Mouse (Mus musculus): ENCODE data around the gene Pigl. TPM values are rescaled to one million over a fixed set of nuclear protein-coding genes. Genes with fewer than 3 reads are reported as not detected.
"Not testable (repeated sequence)": the region's sequence is repeated elsewhere in the genome, so short reads cannot be mapped to it uniquely, and the experiment has no call there.

The Pigl gene
- polyA plus RNA-seq, 1 experiment from 2014 or later = 13.8 TPM

DNA sequence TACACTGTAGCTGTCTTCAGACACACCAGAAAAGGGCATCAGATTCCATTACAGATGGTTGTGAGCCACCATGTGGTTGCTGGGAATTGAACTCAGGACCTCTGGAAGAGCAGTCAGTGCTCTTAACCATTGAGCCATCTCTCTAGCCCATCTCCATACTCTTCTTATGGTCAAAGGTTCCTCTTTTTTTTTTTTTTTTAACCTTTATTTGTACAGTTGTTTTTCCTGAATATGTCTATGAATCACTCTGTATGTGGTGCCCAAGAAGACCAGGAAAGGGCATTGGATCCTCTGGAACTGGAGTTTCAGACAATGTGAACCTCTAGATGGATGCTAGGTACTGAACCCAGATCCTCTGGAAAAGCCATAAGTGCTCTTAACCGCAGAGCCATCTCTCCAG, 4.3 kb downstream of the Pigl start:
- DNase-seq (ENCODE audit: low spot score) = not testable (repeated sequence)
- 93% methylated on average over 1 of the region's 1 CpGs for whole genome bisulfite sequencing

DNA sequence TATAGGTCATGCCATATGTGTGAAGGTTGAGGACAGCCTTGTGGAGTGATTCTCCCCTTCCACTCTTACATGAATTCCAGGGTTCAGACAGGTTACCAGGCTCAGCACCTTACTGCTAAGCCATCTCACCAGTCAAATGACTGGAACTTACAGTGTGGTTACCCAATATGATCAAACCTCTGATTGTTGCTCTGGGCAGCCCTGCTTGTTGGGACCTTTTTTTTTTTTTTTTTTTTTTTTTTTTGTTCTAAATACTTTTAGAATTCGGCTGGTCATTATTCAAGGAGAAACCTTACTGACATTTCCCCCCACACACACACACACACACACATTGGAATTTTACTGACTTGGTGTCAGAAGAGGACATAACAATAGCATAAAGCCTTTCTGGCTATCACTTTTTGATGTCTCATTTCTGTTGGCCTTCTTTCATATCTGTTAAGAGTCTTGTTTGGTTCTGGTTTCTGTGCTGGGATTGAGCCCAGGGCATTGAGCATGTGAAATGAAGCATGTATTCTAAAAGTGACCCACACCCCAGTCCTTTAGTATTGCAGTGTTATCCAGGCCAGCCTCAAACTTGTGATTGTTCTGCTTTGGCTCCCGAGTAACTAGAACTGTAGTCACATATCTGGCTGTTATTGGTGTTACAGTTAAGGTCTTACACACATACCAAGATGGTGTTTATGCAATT, 5.1 kb downstream of the Pigl start:
- Histone ChIP-seq H3K27me3 (ENCODE audit: control insufficient read depth, insufficient read depth, low read length) (no peaks in the 10 kb centered on the region), H3K27ac (ENCODE audit: low read depth, low read length) (no peak overlapping the region), H3K4me3 (ENCODE audit: low read depth, low read length) (no peak overlapping the region), H3K4me2 (ENCODE audit: low read depth, low read length, severe bottlenecking) (no peak overlapping the region), H3K36me3 (ENCODE audit: control insufficient read depth, insufficient read depth, low read length) (no peaks in the 10 kb centered on the region), H3K4me1 (replicated peaks; ENCODE audit: control insufficient read depth, insufficient read depth, low read length) (no peaks in the 10 kb centered on the region), H3K9ac (ENCODE audit: low read length) (no peak overlapping the region), H3K9me3 (ENCODE audit: control insufficient read depth, low read length) (no peaks in the 10 kb centered on the region)
- WGBS = 59% methylated on average over 2 of the region's 2 CpGs
- ATAC-seq (replicated peaks; ENCODE audit: low FRiP score) (no peak), DNase-seq (ENCODE audit: low spot score) (no peak)

More for the DNA sequence above, 4.3 kb downstream of the Pigl start:
- not testable (repeated sequence) for H3K36me3 ChIP-seq (ENCODE audit: control insufficient read depth, insufficient read depth, low read length); H3K4me2 ChIP-seq (ENCODE audit: low read depth, low read length, severe bottlenecking); H3K4me1 ChIP-seq (replicated peaks; ENCODE audit: control insufficient read depth, insufficient read depth, low read length); H3K9ac ChIP-seq (ENCODE audit: low read length); ATAC-seq (replicated peaks; ENCODE audit: low FRiP score); H3K27me3 ChIP-seq (ENCODE audit: control insufficient read depth, insufficient read depth, low read length); H3K9me3 ChIP-seq (ENCODE audit: control insufficient read depth, low read length); H3K4me3 ChIP-seq (ENCODE audit: low read depth, low read length); H3K27ac ChIP-seq (ENCODE audit: low read depth, low read length)

DNA sequence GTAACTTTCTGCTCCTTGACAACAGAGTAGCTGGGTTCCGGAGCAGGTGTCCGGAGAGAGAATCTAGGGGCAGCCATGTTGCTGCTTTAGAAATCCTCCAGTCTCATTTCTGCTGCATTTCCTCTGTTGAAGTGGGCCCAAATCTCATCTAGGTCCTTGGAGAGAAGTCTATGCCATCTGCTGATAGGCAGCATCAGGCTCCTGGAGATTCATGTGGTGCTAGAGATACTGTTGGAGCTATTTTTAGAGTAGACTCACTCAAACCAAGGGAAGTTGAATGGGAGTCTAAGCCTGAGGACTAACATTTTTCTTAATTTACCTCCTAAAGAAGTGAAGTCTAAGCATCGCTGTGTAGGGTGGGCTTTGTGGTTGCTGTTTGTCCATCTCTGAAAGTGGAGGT, 6.4 kb downstream of the Pigl start:
- ATAC-seq (replicated peaks; ENCODE audit: low FRiP score) = no peak
- Histone ChIP-seq H3K4me2 (ENCODE audit: low read depth, low read length, severe bottlenecking) (no peak overlapping the region), H3K9ac (ENCODE audit: low read length) (no peak overlapping the region), H3K27me3 (ENCODE audit: control insufficient read depth, insufficient read depth, low read length) (no peaks in the 10 kb centered on the region), H3K4me1 (replicated peaks; ENCODE audit: control insufficient read depth, insufficient read depth, low read length) (no peaks in the 10 kb centered on the region), H3K27ac (ENCODE audit: low read depth, low read length) (no peak overlapping the region), H3K36me3 (ENCODE audit: control insufficient read depth, insufficient read depth, low read length) (no peaks in the 10 kb centered on the region), H3K4me3 (ENCODE audit: low read depth, low read length) (no peak overlapping the region), H3K9me3 (ENCODE audit: control insufficient read depth, low read length) (no peaks in the 10 kb centered on the region)
- no peak for DNase-seq (ENCODE audit: low spot score)
- WGBS = 99% methylated on average over 3 of the region's 3 CpGs

DNA sequence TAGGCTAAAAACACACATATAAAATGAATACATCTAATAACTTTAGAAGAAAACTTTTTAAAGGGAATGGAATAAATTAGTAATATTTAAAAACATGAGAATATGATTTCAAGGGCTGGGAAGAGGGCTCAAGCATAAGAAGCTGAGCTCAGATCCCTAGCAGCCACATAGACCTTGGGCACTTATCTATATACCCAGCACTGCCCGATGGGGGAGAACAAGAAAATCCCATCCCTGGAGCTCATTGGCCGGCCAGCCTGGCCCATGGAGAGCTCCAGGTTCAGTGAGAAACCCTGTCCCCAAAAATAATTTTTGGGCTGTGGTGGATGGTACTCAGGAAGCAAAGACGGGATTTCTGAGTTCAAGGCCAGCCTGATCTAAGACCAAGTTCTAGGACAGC, 7.6 kb downstream of the Pigl start:
- no peak overlapping the region for H3K4me3 ChIP-seq (ENCODE audit: low read depth, low read length)
- no peaks in the 10 kb centered on the region for H3K4me1 ChIP-seq (replicated peaks; ENCODE audit: control insufficient read depth, insufficient read depth, low read length)
- no peak for DNase-seq (ENCODE audit: low spot score)
- H3K27me3 ChIP-seq (ENCODE audit: control insufficient read depth, insufficient read depth, low read length) = no peaks in the 10 kb centered on the region
- no peaks in the 10 kb centered on the region for H3K9me3 ChIP-seq (ENCODE audit: control insufficient read depth, low read length)
- ATAC-seq (replicated peaks; ENCODE audit: low FRiP score) = no peak
- H3K9ac ChIP-seq (ENCODE audit: low read length) = no peak overlapping the region
- no peak overlapping the region for H3K27ac ChIP-seq (ENCODE audit: low read depth, low read length)
- WGBS = 96% methylated on average over 3 of the region's 3 CpGs
- no peak overlapping the region for H3K4me2 ChIP-seq (ENCODE audit: low read depth, low read length, severe bottlenecking)
- no peaks in the 10 kb centered on the region for H3K36me3 ChIP-seq (ENCODE audit: control insufficient read depth, insufficient read depth, low read length)

DNA sequence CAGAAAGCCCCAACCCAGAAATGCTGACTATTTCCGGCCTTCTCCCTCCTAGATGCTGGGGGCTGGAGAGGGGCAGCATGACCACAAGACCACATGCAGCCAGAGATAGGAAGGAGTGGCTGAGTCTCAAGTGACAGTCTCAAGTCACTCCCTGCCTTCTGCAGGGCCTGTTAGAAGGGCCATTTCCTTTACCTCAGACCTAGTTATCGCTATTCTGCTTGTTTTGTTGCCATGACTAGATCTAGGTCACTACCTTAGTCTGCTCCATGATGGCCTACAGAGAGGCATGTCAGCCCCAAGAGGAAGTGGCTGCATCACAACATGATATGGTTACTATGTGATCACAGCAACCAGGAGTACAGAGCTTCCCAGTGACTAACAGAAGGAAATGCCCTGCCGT, 8.3 kb downstream of the Pigl start:
- Histone ChIP-seq H3K36me3 (ENCODE audit: control insufficient read depth, insufficient read depth, low read length) (no peaks in the 10 kb centered on the region), H3K27me3 (ENCODE audit: control insufficient read depth, insufficient read depth, low read length) (no peaks in the 10 kb centered on the region), H3K4me3 (ENCODE audit: low read depth, low read length) (no peak overlapping the region), H3K4me1 (replicated peaks; ENCODE audit: control insufficient read depth, insufficient read depth, low read length) (no peaks in the 10 kb centered on the region), H3K9me3 (ENCODE audit: control insufficient read depth, low read length) (no peaks in the 10 kb centered on the region), H3K27ac (ENCODE audit: low read depth, low read length) (no peak overlapping the region), H3K9ac (ENCODE audit: low read length) (no peak overlapping the region), H3K4me2 (ENCODE audit: low read depth, low read length, severe bottlenecking) (no peak overlapping the region)
- ATAC-seq (replicated peaks; ENCODE audit: low FRiP score) (no peak), DNase-seq (ENCODE audit: low spot score) (no peak)
- WGBS = 91% methylated on average over 3 of the region's 3 CpGs

DNA sequence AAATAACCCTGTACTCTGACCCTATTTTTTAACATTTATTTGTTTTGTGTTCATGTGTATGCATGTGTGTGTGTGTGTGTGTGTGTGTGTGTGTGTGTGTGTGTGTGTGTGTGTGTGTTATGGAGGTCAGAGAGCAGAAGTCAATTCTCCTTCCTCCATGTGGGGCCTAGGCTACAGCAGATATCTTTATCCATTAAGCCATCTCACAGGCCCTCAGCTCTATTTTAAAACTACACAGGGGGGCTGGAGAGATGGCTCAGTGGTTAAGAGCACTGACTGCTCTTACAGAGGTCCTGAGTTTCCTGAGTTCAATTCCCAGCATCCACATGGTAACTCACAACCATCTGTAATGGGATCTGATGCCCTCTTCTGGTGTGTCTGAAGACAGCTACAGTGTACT, 9.0 kb downstream of the Pigl start:
- not testable (repeated sequence) for ATAC-seq (replicated peaks; ENCODE audit: low FRiP score); H3K4me2 ChIP-seq (ENCODE audit: low read depth, low read length, severe bottlenecking); H3K27me3 ChIP-seq (ENCODE audit: control insufficient read depth, insufficient read depth, low read length); H3K36me3 ChIP-seq (ENCODE audit: control insufficient read depth, insufficient read depth, low read length); DNase-seq (ENCODE audit: low spot score); H3K27ac ChIP-seq (ENCODE audit: low read depth, low read length); H3K4me1 ChIP-seq (replicated peaks; ENCODE audit: control insufficient read depth, insufficient read depth, low read length); H3K9ac ChIP-seq (ENCODE audit: low read length); H3K9me3 ChIP-seq (ENCODE audit: control insufficient read depth, low read length); H3K4me3 ChIP-seq (ENCODE audit: low read depth, low read length)

DNA sequence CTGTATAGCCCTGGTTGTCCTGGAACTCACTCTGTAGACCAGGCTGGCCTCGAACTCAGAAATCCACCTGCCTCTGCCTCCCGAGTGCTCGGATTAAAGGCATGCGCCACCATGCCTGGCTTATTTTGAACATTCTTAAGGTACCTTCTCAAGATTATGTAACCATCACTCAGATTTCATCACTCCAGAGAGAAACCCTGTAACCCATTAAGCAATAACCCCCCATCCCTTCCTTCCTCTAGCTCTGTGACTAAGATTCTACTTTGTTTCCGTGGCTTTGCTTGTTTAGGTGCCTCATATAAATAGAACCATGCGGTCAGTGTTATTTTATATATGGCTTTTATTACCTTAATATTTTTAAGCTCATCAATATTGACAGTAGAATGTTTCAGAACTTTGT, 12.2 kb downstream of the Pigl start:
- DNase-seq (ENCODE audit: low spot score) (no peak), ATAC-seq (replicated peaks; ENCODE audit: low FRiP score) (no peak)
- Histone ChIP-seq H3K4me1 (replicated peaks; ENCODE audit: control insufficient read depth, insufficient read depth, low read length) (no peaks in the 10 kb centered on the region), H3K36me3 (ENCODE audit: control insufficient read depth, insufficient read depth, low read length) (no peaks in the 10 kb centered on the region), H3K9ac (ENCODE audit: low read length) (no peak overlapping the region), H3K9me3 (ENCODE audit: control insufficient read depth, low read length) (no peaks in the 10 kb centered on the region), H3K27ac (ENCODE audit: low read depth, low read length) (no peak overlapping the region), H3K4me2 (ENCODE audit: low read depth, low read length, severe bottlenecking) (no peak overlapping the region), H3K4me3 (ENCODE audit: low read depth, low read length) (no peak overlapping the region), H3K27me3 (ENCODE audit: control insufficient read depth, insufficient read depth, low read length) (no peaks in the 10 kb centered on the region)
- WGBS = 94% methylated on average over 6 of the region's 6 CpGs

DNA sequence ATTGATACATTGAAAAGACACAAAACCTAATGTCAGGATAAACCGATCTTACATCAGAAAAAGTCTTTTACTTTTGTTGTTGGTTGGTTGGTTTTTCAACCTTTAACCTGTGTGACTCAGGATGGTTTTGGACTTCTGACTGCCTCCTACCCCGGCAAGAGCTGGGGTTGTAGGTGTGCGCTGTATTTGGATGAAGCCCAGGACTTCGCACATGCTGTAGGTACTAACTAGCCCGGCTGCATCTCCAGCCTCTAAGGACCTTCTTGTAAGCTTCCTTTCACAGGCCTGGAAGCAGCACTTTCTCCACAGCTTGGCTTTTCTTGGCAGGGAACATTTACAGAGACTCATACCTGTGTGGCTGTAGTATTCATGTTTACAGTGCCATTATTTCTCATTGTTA, 15.3 kb downstream of the Pigl start:
- 93% methylated on average over 5 of the region's 5 CpGs for WGBS
- ATAC-seq (replicated peaks; ENCODE audit: low FRiP score) = no peak

DNA sequence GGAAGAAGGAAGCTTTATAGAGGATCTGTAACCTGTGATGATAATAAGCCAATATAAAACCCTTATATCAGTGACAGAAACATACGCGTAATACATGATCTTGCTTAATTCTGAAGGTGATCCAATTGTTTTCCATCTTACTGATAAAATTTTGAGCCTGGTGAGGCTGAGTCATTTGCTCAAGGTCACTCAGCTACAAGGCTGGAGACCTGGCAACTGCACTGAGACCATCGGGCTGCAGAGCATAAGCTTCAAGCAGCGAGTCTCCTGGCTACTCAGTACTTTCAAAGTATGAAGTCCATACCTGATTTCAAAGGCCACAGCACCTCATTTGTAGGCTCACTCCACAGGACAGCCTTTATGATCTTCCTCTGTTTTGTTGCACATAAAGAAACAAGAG, 17.9 kb downstream of the Pigl start:
- H3K36me3 ChIP-seq (ENCODE audit: control insufficient read depth, insufficient read depth, low read length) = no peaks in the 10 kb centered on the region
- 94% methylated on average over 4 of the region's 4 CpGs for WGBS
- ATAC-seq (replicated peaks; ENCODE audit: low FRiP score) (no peak), DNase-seq (ENCODE audit: low spot score) (no peak)
- H3K4me3 ChIP-seq (ENCODE audit: low read depth, low read length) = no peak overlapping the region
- H3K27me3 ChIP-seq (ENCODE audit: control insufficient read depth, insufficient read depth, low read length) = no peaks in the 10 kb centered on the region
- no peak overlapping the region for H3K9ac ChIP-seq (ENCODE audit: low read length)
- H3K9me3 ChIP-seq (ENCODE audit: control insufficient read depth, low read length) = no peaks in the 10 kb centered on the region
- no peaks in the 10 kb centered on the region for H3K4me1 ChIP-seq (replicated peaks; ENCODE audit: control insufficient read depth, insufficient read depth, low read length)
- H3K27ac ChIP-seq (ENCODE audit: low read depth, low read length) = no peak overlapping the region
- H3K4me2 ChIP-seq (ENCODE audit: low read depth, low read length, severe bottlenecking) = no peak overlapping the region

More for the DNA sequence above, 15.3 kb downstream of the Pigl start:
- H3K4me1 ChIP-seq (replicated peaks; ENCODE audit: control insufficient read depth, insufficient read depth, low read length) = no peaks in the 10 kb centered on the region
- no peak for DNase-seq (ENCODE audit: low spot score)
- no peaks in the 10 kb centered on the region for H3K9me3 ChIP-seq (ENCODE audit: control insufficient read depth, low read length)
- H3K4me2 ChIP-seq (ENCODE audit: low read depth, low read length, severe bottlenecking) = no peak overlapping the region
- no peak overlapping the region for H3K9ac ChIP-seq (ENCODE audit: low read length)
- H3K27ac ChIP-seq (ENCODE audit: low read depth, low read length) = no peak overlapping the region
- no peaks in the 10 kb centered on the region for H3K36me3 ChIP-seq (ENCODE audit: control insufficient read depth, insufficient read depth, low read length)
- no peaks in the 10 kb centered on the region for H3K27me3 ChIP-seq (ENCODE audit: control insufficient read depth, insufficient read depth, low read length)
- no peak overlapping the region for H3K4me3 ChIP-seq (ENCODE audit: low read depth, low read length)

Data from forebrain, embryonic 11.5 days (tissue).